Mouse (Mus musculus) liver, embryonic 12.5 days (tissue): ENCODE data around the gene Gm5447. TPM values are rescaled to one million over a fixed set of nuclear protein-coding genes. Genes with fewer than 3 reads are reported as not detected.

Source experiments
- ATAC-seq: fragments of 200-750 bp; cut with Nextera tagmentation; 2 replicates; pipeline ENCODE4 v1.8.0; 2017; ENCODE audit warnings: moderate number of reproducible peaks, mild to moderate bottlenecking, moderate library complexity
- H3K27ac ChIP-seq: fragments of 300-500 bp; sonication (generic); 2 replicates; pipeline ENCODE4 v1.5.1; 2016; ENCODE audit warnings: mild to moderate bottlenecking
- H3K27me3 ChIP-seq: fragments of 300-500 bp; sonication (generic); replicated peaks from 2 replicates; pipeline ENCODE4 v1.6.1; 2016; ENCODE audit warnings: mild to moderate bottlenecking, moderate library complexity
- H3K36me3 ChIP-seq: fragments of 300-500 bp; sonication (generic); 2 replicates; pipeline ENCODE4 v1.6.1; 2016; ENCODE audit warnings: mild to moderate bottlenecking, moderate library complexity
- H3K4me1 ChIP-seq: fragments of 300-500 bp; sonication (generic); 2 replicates; pipeline ENCODE4 v1.6.1; 2016
- H3K4me2 ChIP-seq: fragments of 300-500 bp; sonication (generic); 2 replicates; pipeline ENCODE4 v1.6.1; 2016; ENCODE audit warnings: mild to moderate bottlenecking, moderate library complexity
- H3K4me3 ChIP-seq: fragments of 300-500 bp; sonication (generic); 2 replicates; pipeline ENCODE4 v1.5.1; 2016; ENCODE audit warnings: mild to moderate bottlenecking, moderate library complexity
- H3K9ac ChIP-seq: fragments of 300-500 bp; sonication (generic); 2 replicates; pipeline ENCODE4 v1.6.1; 2016; ENCODE audit warnings: mild to moderate bottlenecking, moderate library complexity
- H3K9me3 ChIP-seq: fragments of 300-500 bp; sonication (generic); replicated peaks from 2 replicates; pipeline ENCODE4 v1.6.1; 2016; ENCODE audit warnings: mild to moderate bottlenecking, moderate library complexity
- WGBS: fragments of 180-500 bp; shearing (Covaris S2); methylation state at CpG from one replicate; pipeline ENCODE4 v1.1.7; 2016; ENCODE audit not compliant: insufficient replicate concordance; 5-methylcytosine and 5-hydroxymethylcytosine counted together
- polyA plus RNA-seq: library from polyadenylated mRNA; unstranded; fragments of >200 nt; fragmentation: Nextera tagmentation; extraction: Ambion mirVana; gene quantifications from 2 replicates; pipeline ENCODE4 v1.2.1, GENCODE M21; 2016

The Gm5447 gene
- polyA plus RNA-seq, 1 experiment from 2014 or later = not detected

GRCm38 (mm10) chr13:31023664-31024063, 49.7 kb downstream of the Gm5447 start:
- H3K9me3 ChIP-seq = no peaks in the 10 kb centered on the region
- no peak overlapping the region for H3K4me2 ChIP-seq
- ATAC-seq = no peak
- 59% methylated on average over 3 of the region's 3 CpGs for WGBS
- no peaks in the 10 kb centered on the region for H3K36me3 ChIP-seq
- H3K27ac ChIP-seq = no peak overlapping the region
- H3K9ac ChIP-seq = no peak overlapping the region
- H3K27me3 ChIP-seq = no peaks in the 10 kb centered on the region; the same call in 1 of the 2 replicates
- no peaks in the 10 kb centered on the region for H3K4me1 ChIP-seq
- no peak overlapping the region for H3K4me3 ChIP-seq

Other genes starting within 250 kb of the Gm5447 start
- 0.05 TPM in 1 of 2 replicates, not detected in the other for gene Irf4, start 225.0 kb upstream of the Gm5447 start, polyA plus RNA-seq
- 0.10 TPM in 1 of 2 replicates, not detected in the other for gene Hus1b, start 26.4 kb upstream of the Gm5447 start, polyA plus RNA-seq
- 20.7 and 21.4 TPM in 2 replicates for gene Exoc2, start 111 bp upstream of the Gm5447 start, polyA plus RNA-seq